Mouse (Mus musculus): ENCODE measurements at regions not wholly inside any gene's neighbourhood (a gene's known extent, or its start where the extent isn't known, plus 50 kb on each side); places are given as distances from the start of the nearest gene placed in this dataset.
"Not testable (repeated sequence)": the region's sequence is repeated elsewhere in the genome, so short reads cannot be mapped to it uniquely, and the experiment has no call there.

DNA sequence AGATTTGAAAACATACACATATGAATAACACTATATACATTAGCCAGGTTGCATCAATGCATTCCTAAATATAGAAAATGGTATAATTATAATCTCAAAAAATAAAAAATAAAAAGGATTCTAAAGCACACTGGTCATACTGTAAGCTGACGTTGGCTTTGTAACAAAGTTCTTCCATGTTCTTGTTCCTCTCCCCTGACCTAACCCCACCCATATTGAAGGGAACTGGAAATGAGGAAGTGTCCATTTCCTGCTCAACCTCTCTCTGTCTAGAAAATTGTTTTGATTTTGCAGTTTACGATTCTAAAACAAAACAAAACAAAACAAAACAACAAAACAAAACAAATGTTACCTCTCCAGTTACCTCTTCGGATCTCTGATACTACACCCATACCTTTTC lies 427.5 kb upstream of the Dab2 start:
- no peak for DNase-seq

- no peak for DNase-seq
Measured at GRCm38 (mm10) chr15:5877749-5878148, 421.8 kb upstream of the Dab2 start.

DNA sequence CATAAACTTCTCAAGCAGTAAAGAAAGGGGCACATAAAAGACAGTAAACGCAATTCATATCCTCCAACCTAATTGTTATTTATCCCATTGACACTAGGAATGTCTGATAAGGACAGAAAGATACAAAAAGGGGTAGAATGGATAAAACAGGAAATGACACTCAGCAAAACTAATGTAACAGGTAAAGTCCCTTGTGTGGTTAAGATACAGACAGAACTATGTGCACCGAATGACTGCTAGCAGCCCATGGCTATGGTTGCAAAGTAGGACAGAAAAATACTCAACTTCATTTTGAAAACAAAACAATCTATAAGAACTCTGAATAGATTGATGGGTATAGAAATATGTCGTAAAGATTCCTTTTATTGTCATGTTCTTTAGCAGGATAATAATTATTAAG lies 408.4 kb upstream of the Dab2 start:
- DNase-seq, result no peak

GRCm38 (mm10) chr15:5892034-5892433 lies 407.6 kb upstream of the Dab2 start:
- DNase-seq, result no peak

- DNase-seq, result not testable (repeated sequence)
Measured at GRCm38 (mm10) chr15:5895688-5896470, 403.7 kb upstream of the Dab2 start.

DNA sequence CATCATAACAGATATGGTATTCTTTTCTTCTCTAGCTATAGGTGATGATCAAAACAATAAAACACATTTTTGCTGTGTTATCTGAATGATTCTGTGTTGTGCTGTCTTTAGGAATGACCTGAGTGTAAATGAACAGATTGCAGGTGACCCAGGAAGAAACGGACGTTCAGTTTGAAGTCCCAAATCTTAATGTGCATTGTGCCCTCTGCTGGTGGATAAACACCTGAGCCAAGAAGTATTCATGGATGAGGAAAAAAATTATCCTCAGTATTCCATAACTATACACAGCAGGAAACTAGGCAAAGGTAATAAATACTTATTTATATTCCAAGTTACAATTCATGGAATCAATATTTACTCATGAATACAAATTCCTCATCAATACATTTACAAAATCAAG lies 384.3 kb upstream of the Dab2 start:
- peak in 1 of 2 experiments; percentile 67 for DNase-seq

DNA sequence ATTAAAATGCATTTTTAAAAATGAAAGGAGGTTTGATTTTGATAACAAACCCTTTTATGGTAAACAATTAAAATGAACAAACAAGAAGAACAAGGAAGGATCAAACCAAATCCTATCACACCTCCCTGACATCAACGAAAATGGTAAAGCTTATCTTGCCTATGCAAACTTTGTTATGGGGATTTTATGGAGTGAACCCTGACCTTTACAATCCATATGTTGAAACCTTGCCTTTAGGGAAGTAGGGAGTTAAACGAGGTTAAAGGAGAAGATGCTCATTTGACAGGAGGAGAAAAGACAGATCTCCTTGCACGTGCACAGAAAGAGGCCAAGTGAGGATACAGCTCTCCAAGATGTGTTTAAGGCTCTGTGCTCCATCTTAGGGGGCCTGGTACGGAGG lies 379.5 kb upstream of the Dab2 start:
- DNase-seq, result no peak

- DNase-seq, result no peak
Measured at GRCm38 (mm10) chr15:5927768-5928167, 371.8 kb upstream of the Dab2 start.

DNA sequence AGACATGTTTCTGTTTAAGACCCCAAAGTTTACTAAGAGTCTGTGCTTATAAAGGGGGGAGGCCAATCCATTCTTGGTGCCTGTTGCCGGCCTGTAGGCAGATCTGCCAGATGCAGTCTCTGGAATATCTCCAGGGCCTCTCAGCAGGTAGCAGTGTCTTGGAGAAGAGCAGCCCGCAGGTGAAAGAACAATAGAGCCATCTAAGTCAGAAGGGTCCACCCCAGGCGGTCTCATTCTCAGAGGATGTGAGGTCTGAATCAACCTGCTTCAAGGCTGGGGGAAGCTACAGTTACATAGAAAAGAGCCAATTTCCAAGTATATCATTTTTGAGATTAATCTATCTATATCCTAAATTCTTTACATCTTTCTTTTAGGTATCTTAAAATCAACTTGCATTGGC lies 366.0 kb upstream of the Dab2 start:
- no peak for DNase-seq

- no peak for DNase-seq
Measured at GRCm38 (mm10) chr15:5940945-5941344, 358.6 kb upstream of the Dab2 start.

GRCm38 (mm10) chr15:5946650-5947049 lies 352.9 kb upstream of the Dab2 start:
- no peak for DNase-seq

- no peak for DNase-seq
Measured at GRCm38 (mm10) chr15:5950919-5951318, 348.7 kb upstream of the Dab2 start.

- peak in 1 of 2 experiments; percentile 35 for DNase-seq
Measured at GRCm38 (mm10) chr15:5951661-5952060, 347.9 kb upstream of the Dab2 start.

DNA sequence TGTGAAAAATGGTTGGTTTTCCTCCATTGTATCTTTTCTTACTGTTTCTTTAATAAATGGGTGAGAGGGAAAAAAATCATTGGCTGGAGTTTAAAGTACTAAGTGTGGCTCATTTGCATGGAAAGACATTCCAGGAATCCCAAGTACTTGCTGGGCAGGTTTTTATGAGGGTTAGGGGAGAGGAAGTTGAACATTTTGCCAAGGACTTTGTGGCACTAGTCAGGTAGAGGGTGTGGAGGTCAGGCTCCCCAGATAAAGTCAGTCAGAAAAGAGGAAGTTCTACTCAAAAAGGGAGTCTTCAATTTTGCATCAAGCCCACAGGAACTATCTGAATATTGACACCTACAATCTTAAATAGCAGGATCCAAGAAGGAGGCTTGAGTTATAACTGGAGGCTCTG lies 346.5 kb upstream of the Dab2 start:
- DNase-seq, result no peak

DNA sequence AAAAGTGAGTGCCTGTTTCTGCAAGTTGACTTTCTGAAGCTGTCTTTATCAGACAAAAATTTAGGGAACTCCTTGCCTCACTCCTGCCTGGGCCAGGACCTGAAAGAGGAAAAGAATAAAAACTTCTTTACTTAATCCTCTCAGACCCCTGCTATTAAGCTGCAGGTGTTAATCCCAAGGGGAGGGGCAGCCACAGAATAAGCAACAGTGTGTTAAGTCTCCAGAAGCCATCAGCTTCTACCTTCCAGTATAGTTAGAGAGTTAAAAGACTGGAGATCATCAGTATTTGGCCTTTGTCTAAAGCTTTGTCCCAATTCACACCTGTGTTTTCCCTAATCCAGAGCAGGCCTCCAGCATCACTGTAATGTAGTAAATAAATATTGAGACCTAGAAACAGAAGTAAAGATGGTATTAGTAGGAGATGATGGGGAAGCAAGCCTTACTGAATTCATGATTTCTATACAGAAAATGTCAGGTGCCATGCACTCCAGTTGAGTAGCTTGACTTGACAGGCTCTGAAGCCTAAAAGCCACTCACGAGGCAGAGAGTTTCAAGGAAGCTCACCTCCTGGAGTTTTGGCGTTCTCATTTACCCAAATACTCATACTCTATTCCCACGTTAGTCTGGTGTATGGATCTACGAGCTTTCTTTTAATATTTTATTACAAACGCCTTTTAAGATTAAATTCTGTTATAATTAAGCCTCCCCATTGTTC lies 308.1 kb upstream of the Dab2 start:
- DNase-seq, result no peak

- DNase-seq, result not testable (repeated sequence)
Measured at GRCm38 (mm10) chr15:5992146-5992545, 307.4 kb upstream of the Dab2 start.

DNA sequence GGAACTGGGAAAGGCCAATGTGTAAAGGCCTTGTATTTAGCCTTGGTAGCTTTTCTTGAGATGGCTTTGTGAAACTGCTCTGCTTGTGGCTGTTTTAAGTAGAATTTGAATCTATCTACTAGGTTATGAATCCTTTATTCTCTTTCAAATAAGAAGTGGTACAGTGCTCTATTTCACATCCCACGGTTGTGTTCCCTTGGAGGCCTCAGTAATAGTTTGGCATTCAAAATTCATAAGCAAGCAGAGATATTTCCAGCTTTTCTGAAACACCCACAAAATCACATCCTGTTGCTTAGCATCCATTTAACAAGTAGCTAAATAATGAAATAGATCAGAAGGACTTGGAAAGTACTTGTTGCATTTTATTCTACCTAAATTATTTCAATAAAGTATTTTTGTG lies 298.8 kb upstream of the Dab2 start:
- no peak for DNase-seq

DNA sequence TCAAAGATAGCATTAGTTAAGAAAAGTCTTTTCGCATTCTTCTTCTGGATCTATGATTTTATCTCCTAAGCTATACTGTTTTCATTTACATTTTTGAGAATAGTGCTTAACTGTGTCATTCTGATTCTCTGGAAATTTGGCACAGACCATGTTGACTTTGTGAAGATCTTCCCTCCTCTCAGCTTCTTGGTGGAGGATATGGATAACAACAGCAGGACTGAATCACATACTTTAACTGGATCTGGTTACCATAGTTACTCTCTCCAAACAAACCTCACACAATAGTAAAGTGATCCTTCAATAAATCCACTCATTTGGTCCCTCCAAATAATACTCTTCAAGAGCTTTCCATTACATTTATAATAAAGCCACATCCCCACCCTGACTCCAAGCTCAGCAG lies 298.2 kb upstream of the Dab2 start:
- no peak for DNase-seq

GRCm38 (mm10) chr15:6014982-6015381 lies 284.6 kb upstream of the Dab2 start:
- no peak for DNase-seq

GRCm38 (mm10) chr15:6016637-6017049 lies 282.9 kb upstream of the Dab2 start:
- DNase-seq, result no peak

DNA sequence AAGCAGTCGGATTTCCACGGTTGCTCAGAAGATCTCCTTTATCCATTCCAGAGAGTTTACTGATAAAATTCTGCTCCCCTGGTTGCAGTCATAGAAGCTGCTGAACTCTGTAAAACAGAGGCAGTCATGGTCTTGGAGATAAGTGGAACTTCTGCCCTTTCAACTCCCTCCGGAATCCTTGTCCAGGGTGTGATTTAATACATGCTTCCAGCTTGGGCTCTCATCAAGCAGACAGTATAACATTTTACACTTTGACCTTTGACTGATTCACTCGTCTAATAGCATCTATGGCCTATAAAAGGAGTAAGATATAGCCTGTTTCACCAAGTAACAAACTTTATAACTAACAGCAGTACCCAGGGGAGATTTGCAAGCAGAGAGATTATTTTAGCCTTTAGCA lies 274.0 kb upstream of the Dab2 start:
- no peak for DNase-seq

- DNase-seq, result no peak
Measured at GRCm38 (mm10) chr15:6029214-6029613, 270.4 kb upstream of the Dab2 start.

DNA sequence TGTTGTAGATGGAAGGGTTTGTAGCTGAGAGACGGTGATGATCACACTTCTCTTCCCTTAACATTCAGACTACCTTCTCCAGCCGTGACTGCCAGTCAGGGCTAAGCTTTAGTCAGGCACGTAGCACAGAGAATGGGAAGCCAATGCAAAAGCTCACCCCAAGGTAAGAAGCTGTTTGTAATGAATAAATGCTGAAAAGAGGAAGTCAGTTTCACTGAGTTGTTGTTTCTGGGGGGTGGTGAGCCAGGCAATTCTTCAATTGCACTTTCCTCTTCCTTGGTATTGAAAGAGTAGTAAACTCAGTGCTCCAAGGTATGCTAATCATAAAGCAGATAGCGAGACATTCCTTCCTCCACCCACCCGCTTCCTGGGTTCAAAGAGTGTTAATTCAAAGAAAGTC lies 269.2 kb upstream of the Dab2 start:
- no peak for DNase-seq

GRCm38 (mm10) chr15:6034156-6034555 lies 265.4 kb upstream of the Dab2 start:
- no peak for DNase-seq

Data from kidney, postnatal 25 days (tissue).